Mouse (Mus musculus): Measurements from ENCODE around the gene Car11.
"Not testable (repeated sequence)": the region's sequence is repeated elsewhere in the genome, so short reads cannot be mapped to it uniquely, and the experiment has no call there.

The Car11 gene

DNA sequence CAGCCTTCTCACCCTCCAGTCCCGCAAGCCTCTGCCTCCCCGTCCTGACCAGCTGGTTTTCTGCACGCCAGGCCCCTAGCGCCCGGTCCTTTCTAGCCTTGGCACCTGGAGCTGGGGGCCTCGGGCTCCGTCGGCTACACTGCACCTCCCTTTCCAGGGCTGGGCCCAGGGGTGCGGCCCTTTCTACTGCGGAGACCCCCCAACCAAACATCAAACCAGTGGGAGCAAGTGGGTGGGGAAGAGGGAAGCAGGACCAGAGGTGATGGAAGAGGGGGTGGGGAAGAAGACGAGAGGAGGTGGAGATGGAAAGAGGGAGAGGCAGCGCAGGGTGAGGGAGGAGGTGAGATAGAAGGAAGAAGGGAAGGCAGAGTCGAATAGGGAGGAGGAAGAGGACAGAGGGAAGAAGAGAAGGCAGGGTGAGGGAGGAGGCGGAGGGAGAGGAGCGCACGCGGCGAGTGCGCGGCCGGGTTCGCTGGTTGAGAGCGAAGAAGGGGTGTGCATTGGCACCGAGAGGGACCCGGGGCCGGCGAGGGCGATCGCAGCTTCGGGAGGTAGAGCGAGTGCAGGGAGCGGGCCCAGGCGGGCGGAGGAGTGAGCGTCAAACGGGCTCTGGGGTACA is at the start of gene Car11:
Car11 (plus strand) TSS at position 321 of the 619 bp plus-strand sequence.
- DNase-seq (ENCODE audit: inconsistent age in 2 of 2, low spot score in 1 of 2): peak; percentile 53 to 72

DNA sequence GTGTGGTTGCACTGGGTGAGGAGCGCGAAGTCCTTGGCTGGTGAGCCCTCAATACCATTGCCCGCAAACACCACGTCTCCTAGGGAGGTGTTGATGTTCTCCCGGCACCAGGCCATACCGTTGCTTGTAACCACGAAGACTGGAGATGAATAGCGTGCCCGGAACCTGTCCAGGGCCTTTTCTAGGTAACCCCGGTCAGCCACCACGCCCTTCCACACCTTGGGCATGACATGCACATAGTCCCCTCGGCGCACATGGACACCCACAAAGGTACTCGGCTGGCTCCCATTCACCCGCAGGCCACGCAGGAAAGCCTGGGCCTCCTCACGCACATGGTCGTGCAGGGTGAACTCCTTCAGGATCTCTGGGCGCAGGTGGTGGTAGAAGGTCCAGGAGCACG is 49.2 kb upstream of the Car11 start:
- DNase-seq (ENCODE audit: inconsistent age in 2 of 2, low spot score in 1 of 2): not testable (repeated sequence)

DNA sequence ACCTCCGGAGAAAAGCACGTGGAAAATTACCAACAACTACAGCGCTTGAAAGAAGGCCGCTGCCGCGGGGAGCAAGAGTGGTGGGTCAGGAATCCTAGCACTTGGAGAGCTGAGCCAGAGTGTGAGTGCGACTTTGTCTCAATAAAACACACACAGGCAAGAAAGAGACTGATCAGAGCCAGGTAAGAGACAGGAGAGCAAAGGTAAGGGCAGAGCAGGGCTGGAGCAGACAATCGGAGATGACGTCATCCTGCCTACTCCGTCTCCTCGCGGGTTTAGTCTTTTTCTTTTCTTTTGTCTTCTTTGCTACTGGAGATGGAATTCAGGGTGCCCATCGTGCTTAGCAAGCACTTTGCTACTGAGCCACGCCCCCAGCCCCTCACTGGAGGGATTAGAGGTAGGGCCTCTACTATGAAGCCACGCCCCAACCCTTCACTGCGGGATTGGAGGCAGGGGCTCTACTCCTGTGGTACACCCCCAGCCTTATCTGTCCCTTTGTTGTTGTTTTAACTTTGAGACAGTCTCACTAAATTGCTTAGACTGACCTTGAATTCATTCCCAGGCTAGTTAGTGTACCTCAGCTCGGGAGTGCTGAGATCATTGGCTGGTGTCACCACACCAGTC is 45.1 kb upstream of the Car11 start:
- DNase-seq (ENCODE audit: inconsistent age in 2 of 2, low spot score in 1 of 2): peak; percentile 45 to 66

DNA sequence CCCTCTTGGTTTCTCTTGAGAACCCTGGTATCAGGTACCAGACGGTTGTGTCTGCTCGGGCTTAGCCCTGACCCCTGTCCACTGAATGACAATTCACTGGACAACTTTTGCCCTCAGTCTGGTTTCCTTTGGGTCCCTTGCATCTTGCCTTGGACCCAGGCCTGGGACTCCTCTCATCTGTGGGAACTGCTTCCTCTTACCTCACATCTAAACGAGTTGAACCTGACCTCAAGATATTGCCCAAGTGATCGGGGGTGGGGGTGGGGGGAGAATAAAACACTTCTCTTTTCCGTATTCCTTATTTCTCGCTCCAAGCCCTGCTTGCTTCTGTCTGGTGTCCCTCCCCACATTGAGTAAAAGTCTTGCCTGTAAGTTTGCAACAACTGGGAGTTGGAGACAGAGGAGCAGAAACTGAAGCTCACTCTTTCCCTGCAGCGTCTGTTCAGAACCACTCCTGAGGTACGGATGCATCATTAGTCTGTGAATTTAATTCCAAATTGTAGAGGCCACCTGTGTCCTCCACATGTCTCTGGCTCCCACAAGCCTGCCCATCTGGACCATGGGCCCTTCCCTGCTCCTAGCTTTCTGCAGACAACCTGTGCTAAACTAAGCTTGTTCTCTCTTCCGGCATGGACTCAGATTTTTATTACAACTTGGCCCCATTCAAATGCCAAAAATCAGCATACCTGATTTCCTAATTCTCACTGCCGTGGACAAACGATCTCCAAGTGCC is 38.7 kb upstream of the Car11 start:
- DNase-seq (ENCODE audit: inconsistent age in 2 of 2, low spot score in 1 of 2): no peak

DNA sequence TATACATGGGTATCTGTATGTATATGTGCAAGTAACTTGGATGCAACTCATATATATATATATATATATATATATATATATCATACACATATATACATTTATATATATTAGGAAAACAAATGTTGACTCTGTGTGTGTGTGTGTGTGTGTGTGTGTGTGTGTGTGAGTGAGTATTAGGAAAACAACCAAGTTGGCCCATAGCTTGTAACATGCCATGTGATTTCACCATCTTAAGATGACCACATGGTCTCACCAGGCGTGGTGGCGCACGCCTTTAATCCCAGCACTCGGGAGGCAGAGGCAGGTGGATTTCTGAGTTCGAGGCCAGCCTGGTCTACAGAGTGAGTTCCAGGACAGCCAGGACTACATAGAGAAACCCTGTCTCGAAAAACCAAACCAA is 37.9 kb upstream of the Car11 start:
- DNase-seq (ENCODE audit: inconsistent age in 2 of 2, low spot score in 1 of 2): not testable (repeated sequence)

DNA sequence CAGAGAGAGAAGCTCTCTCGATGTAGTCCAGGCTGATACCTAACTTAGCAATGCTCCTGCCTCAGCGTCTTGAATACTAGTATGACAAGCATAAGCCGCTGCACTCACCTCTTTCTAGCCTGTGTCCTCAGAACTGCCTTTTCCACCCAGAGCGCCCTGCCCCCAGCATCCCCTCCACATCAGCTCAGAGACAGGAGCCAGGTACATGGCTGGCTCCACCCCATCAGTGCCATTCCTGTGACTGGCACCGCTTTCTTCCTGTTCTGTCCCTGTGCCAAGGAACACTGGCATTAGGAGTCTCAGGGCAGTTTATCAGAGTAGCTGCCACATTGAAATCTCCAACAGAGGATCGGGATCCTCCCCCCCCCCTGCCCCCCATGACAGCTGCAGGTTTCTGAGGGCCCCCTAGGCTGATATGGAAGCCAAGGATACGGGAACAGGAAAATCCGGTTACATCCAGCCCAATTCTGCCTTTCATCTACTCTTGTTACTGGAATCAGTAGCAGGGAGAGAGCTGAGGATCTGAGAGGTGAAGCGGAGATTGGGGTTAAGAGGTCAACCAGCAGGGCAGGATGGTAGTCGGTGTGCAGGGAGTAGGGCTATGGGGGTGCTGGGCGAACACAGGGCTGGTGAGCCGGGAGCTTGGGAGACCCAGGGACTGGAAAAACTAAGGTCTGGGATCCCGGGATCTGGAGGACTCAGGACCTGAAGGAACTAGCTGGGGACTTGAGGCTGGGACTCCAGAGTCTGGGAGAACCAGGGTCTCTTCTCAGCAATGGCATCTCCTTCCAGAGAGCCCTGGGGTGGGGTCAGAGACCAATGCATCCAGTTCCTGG is 34.1 kb upstream of the Car11 start:
- DNase-seq (ENCODE audit: inconsistent age in 2 of 2, low spot score in 1 of 2): peak in 1 of 2 experiments; percentile 43

DNA sequence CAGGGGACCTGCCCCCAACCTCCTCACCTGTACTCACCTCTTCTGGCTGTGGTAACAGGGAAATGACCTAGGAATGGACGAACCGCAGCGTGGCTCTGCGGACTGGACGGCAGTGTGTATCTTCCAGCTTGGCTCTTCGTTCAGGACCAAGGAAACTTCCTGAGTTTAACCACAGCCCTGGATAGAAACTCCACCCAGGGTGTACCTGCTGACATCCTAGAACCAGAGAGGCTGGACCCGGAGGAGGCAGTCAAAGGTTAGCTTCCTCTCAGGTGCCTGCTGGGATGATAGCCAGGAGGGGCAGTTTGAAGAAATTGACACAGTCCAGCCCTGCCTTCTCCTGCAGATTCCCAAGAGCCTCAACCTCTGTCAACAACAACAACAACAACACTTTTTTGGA is 33.5 kb upstream of the Car11 start, which contains the start of gene Fut2:
Fut2 (minus strand) TSS at position 234 of the 400 bp plus-strand sequence.
- no peak for DNase-seq (ENCODE audit: inconsistent age in 2 of 2, low spot score in 1 of 2)

DNA sequence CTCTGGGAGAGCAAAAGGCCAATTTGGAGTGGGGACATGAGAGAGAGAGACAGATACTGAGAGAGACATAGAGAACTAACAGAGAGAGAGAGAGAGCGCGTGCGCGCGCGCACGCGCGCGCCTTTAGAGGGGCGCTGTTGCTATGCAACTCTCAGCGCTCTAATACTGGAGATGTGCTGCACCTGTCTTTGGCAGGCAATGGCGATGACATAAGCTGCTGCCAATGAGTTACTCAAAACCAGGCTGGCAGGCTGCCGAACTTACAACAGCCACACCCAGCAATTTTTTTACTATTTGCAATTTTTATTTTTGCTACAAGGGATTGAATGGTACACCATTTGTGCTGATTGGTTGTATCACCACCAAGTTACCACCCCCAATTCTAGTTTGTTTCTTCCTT is 31.9 kb upstream of the Car11 start:
- no peak for DNase-seq (ENCODE audit: inconsistent age in 2 of 2, low spot score in 1 of 2)

DNA sequence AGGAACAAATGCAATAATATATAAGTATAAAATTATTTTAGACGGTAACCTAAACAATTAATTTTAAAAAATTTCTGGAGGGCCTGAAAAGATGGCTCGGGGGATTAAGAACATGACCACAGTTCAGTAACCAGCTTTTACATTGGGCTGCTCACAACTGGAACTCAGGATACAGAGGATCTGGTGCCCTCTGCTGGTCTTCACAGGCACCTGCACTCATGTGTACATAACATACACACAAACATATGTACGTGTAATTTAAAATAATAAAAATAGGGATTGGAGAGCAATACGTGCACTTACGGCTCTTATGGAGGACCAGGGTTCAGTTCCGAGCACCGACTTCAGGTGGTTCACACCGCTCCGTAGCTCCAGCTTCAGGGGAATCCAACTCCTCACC is 30.7 kb upstream of the Car11 start:
- no peak for DNase-seq (ENCODE audit: inconsistent age in 2 of 2, low spot score in 1 of 2)

DNA sequence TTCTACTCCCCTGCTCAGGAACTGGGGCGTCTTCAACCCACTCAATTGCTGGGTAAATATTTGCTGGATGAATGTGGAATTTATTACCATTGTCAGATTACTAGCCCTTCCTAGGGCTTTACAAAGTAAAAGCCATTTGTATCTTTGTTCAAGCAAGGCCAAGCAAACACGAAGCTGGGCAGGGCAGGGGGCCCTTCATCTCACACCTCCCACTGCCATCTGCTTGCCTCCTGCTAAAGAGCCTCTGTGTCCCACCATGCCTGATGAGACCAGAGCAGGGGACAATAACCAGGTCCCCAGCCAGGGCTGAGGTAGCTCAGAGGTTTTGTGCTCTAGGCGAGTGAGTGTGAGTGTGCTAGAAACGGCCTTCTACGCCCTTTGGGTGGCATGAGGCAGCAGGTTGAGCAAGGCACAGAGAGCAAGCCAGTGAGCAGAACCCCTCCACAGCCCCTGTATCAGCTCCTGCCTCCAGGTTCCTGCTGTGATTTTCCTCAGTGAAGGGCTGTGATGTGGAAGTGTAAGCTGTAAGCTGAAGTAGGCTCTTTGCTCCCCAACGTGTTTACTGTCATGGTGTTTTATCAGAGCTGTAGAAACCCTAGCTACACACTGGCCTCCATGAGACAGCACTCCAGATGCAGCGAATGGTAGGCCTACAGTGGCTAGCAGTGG is 21.9 kb upstream of the Car11 start:
- peak in 1 of 2 experiments; percentile 56 for DNase-seq (ENCODE audit: inconsistent age in 2 of 2, low spot score in 1 of 2)

DNA sequence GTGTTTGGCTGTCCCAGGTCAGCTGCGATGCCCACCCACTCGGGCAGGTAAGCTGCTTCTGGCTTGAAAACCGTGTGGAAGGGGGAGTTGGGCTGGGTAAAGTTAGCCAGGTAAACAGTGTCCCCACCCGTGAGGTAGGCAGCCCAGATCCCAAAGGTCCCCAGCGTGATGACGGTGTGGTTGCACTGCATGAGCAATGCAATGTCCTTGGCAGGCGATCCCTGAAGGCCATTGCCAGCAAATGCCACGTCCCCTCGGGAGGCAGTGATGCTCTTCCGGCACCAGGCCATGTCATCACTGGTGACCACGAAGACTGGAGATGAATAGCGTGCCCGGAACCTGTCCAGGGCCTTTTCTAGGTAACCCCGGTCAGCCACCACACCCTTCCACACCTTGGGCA is 21.1 kb upstream of the Car11 start:
- DNase-seq (ENCODE audit: inconsistent age in 2 of 2, low spot score in 1 of 2): peak; percentile 86 to 88

DNA sequence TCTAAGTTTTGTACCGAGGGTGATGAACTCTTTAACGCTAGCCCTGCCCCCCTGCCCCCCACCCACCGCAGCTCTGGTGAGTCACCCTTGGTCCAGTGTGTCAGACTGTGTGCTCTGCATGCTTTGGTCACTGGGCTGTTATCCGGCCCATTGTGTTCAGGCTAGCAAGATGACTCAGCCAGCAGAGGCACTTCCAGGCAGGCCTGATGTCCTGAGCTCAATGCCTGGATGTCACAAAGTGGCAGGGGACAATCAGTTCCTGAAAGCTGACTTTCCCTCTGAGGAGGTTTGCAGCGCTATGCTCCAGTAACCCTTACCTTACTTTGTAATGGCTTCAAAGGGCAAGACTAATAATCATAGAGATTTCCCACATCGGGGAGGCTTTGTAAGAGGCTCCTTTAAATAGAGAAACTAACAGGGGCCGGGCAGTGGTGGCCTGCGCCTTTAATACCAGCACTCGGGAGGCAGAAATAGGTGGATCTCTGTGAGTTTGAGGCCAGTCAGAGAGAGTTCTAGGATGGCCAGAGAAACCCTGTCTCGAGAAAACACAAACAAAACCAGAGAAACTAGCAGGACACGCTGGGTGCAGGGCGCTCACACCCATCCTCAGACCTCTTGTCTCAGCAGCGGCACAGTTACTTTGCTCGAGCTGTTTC is 19.5 kb upstream of the Car11 start:
- DNase-seq (ENCODE audit: inconsistent age in 2 of 2, low spot score in 1 of 2): peak; percentile 89 to 91

DNA sequence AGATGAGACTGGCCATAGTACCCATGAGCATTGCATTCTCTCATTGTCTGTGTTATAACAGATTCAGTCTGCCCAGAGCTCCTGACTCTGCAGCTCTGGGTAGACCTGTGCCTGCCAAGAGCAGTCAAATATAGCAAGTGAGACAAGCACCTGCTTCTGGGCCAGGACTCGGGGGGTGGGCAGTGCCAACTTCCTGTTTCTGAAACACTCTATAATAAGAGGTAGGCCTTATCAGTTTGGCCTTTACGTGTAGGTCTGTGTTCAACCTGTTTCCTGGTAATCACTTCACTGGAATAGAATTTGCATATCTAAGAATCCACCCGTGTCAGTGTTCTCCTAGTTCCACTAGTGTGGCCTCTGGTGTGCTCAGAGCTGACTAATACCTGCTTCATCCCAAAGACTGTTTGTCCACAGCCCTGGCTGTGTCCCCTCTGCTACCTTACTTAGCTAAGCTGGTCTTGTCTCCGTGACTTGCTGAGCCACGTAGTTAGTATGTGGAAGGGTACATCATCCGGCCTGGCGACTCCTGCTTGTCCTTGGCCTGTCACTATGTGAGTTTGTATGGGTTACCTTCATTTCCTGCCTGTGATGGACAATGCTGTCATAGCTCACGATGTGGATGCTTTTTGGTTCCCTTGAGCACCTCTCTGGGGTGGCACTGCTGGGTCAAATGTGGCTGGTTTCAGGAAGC is 18.5 kb upstream of the Car11 start:
- DNase-seq (ENCODE audit: inconsistent age in 2 of 2, low spot score in 1 of 2): peak; percentile 49 to 65

DNA sequence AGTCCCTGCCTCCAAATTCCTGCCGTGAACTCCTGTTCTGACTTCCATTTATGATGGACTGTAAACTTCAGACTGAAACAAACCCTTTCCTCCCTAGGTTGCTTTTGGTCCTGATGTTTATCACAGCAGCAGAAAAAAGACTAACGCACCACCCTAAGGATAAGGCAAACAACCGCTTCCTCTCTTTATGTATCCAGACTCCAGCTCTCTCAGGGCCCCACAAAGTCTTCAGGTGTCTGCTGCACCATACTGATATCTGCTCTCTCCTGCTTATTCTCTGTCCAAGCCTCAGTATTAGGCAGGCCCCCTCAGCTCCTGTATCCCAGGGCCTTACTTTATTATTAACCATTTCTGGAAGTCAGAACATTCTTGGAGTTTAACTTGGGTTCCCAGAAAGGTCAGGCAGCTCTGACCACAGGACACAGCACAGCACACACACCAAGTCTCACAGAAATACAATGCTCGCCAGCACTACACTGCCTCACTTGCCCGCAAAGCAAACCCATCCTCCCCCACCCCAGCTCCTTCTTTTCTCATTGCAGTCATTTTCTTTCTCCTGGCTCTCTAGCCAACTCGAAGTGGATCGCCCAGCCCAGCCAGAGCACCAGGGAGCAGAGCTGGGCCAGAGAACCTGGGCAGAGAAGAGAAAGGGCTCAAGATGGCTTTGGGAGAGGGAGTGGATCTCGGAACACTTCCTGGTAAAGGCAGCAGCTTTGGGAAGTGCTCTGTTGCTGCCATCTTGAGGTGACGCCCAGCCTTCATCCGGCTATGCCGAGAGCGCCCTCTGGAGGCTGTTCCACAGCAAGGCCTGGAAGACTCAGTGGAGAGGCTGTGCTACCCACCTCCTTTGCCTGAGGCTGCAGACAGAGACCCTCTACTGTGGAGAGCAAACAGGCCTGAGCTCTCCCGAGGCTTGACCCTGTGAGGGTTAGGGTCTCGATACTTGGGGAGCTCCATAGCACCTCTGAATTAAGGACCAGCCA is 17.2 kb upstream of the Car11 start:
- DNase-seq (ENCODE audit: inconsistent age in 2 of 2, low spot score in 1 of 2): peak; percentile 89 to 95

DNA sequence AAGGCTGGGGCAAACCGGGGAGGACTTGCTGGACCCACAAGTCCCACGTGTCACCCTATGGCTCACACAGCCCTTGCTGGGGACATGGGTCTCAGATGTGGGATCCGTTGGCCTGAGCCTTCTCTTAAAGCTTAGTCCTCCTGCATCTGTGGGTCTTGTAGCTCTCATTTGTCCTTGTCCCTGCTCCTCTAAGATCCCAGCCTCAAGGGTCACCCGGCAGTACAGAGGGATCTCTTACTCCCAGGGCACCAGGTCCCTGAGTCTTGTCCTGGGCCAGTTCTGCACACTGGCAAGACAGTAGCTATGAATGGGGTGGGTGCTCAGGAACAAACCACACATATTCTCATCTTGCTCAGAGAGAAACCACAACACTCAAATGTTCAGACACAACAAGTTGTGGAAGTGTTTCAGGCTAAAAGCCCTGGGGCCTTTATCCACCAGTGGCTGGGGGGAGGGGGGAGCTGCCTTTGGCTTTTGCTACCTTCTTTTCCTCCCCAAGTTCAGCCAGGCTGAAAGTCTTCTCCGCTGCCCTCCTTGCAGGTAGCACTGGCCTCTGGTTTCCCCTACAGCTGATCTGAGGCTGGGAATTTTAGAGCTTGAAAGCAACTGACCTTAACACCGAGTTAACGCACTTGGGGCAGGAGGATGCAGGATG is 16.1 kb upstream of the Car11 start, which contains the start of gene Ntn5:
Ntn5 (plus strand) TSS at position 627 of the 655 bp plus-strand sequence.
- no peak for DNase-seq (ENCODE audit: inconsistent age in 2 of 2, low spot score in 1 of 2)

DNA sequence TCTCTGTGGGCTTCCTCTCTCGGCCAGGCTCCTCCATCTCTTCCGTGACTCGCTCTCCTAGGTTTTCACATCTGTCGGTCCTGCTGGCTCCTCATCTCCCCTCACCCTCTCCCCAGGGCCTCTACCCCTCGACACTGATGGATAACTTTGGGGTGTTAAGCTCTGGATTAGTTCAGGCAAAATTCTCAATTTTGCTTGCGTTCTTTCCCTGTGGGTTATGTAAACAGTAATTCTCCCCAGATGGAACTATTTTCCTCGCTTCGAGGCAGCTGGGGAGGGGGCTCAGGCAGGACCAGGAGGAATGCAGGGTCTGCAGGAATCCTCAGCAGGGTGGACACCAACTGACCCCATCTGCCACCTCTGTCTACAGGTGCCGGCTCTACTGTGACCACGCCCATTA is 13.8 kb upstream of the Car11 start:
- DNase-seq (ENCODE audit: inconsistent age in 2 of 2, low spot score in 1 of 2): no peak

DNA sequence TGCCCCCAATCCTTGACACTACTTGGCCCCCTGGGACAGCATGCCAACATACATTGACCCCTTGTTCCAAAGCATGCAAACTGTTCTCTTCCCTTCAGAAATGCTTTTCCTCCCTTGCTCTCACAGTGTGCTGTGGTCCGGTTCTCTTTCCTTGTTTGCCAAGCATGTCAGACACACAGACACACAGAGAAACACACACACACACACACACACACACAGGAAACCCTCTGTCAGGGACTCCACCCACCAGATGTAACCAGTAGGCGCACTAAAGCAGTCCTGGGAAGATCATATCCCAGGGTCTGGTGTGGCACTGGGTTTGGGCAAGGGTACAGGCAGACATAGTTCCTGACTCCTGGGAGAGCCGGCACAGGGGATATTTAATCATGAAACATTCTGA is 12.8 kb upstream of the Car11 start:
- DNase-seq (ENCODE audit: inconsistent age in 2 of 2, low spot score in 1 of 2): no peak

DNA sequence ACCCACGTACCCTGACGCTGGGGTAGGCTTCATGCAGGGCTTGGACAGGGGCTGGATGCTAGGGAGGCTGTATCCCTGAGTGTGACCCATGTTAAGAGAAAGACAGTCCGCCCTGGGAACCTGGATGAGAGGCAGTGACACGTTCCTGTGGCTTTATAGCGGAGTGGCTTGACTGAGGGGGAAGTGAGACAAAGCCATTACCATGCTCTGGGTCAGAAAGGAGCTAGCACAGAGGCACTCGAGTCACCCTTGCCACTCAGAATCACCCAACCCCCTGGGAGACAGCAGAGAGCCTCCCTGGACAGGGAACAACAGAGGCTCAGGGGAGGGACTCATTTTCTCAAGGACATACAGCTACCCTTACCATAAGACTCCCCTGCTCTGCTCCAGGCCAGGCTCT is 10.5 kb upstream of the Car11 start:
- DNase-seq (ENCODE audit: inconsistent age in 2 of 2, low spot score in 1 of 2): no peak

Measured in adrenal gland, adult (tissue).